Mouse (Mus musculus) T-cell, adult 66 days (primary cell): Measurements from ENCODE around the gene Bcdin3d. TPM values are rescaled to one million over a fixed set of nuclear protein-coding genes. Genes with fewer than 3 reads are reported as not detected.

Experiments
- total RNA-seq, 2 experiments: library from RNA; stranded (reverse); gene quantifications; 3 replicates in 1 of 2; 4 replicates in 1 of 2; pipeline ENCODE4 v1.2.4; 2023

Bcdin3d gene
- total RNA-seq, result 10 to 100 TPM in 1 of 2 experiments, 1 to 10 TPM in 1; 9.6 to 10.7 TPM

GRCm38 (mm10) chr15:99474576-99474926, at the start of gene Bcdin3d:
Bcdin3d (minus strand) TSS chr15:99474730.

GRCm38 (mm10) chr15:99457606-99458401, 16.7 kb downstream of the Bcdin3d start, which contains the start of gene Nckap5l:
Nckap5l (minus strand) TSS chr15:99457748.

Other genes with a start within 250 kb of the Bcdin3d start
- gene Kcnh3, start 249.9 kb downstream of the Bcdin3d start, total RNA-seq, result 1 to 10 TPM; 3.9 to 8.3 TPM
- 100 to 1,000 TPM; 102 to 126 TPM for gene Mcrs1, start 222.8 kb downstream of the Bcdin3d start, total RNA-seq
- 10 to 100 TPM; 18.6 to 20.2 TPM for gene Prpf40b, start 179.6 kb downstream of the Bcdin3d start, total RNA-seq
- not detected for gene Fam186b, start 178.8 kb downstream of the Bcdin3d start, total RNA-seq
- 10 to 100 TPM; 40.2 to 41.7 TPM for gene Fmnl3, start 104.2 kb downstream of the Bcdin3d start, total RNA-seq
- gene Tmbim6, start 81.8 kb downstream of the Bcdin3d start, total RNA-seq, result 100 to 1,000 TPM; 413 to 426 TPM
- gene Nckap5l, start 17.0 kb downstream of the Bcdin3d start, total RNA-seq, result 10 to 100 TPM; 44.1 to 45.4 TPM
- gene Faim2, start 53.4 kb upstream of the Bcdin3d start, total RNA-seq, result not detected
- gene Aqp2, start 104.3 kb upstream of the Bcdin3d start, total RNA-seq, result not detected
- not detected for gene Aqp5, start 116.1 kb upstream of the Bcdin3d start, total RNA-seq
- not detected for gene Aqp6, start 126.7 kb upstream of the Bcdin3d start, total RNA-seq
- 10 to 100 TPM; 31.1 to 51.2 TPM for gene Racgap1, start 176.9 kb upstream of the Bcdin3d start, total RNA-seq
- not detected for gene Asic1, start 195.6 kb upstream of the Bcdin3d start, total RNA-seq
- 10 to 100 TPM; 59.8 to 68.1 TPM for gene Smarcd1, start 227.4 kb upstream of the Bcdin3d start, total RNA-seq
- gene Gm17349, start 230.8 kb upstream of the Bcdin3d start, total RNA-seq, result 1 to 10 TPM in 1 of 2 experiments, not detected in 1; 4.3 TPM
- 1 to 10 TPM in 1 of 2 experiments, under 1 TPM in 1; 0.50 to 1.5 TPM for gene Gpd1, start 242.8 kb upstream of the Bcdin3d start, total RNA-seq